Mouse (Mus musculus) testis, adult 2 months (tissue): ENCODE results near the gene Myh14.

Experiments used
- CTCF ChIP-seq: fragments of 200-500 bp; IDR thresholded peaks from 2 replicates; pipeline ENCODE4 v1.5.1; 2012; ENCODE audit warnings: low read depth, mild to moderate bottlenecking, inconsistent platforms, low read length, moderate library complexity; ENCODE audit not compliant: control insufficient read depth, insufficient read depth, insufficient replicate concordance
- POLR2A ChIP-seq: fragments of 200-500 bp; IDR thresholded peaks from 2 replicates; pipeline ENCODE4 v1.6.1; 2012; ENCODE audit warnings: low read depth, mild to moderate bottlenecking, inconsistent platforms, low read length, moderate library complexity; ENCODE audit not compliant: control insufficient read depth

DNA sequence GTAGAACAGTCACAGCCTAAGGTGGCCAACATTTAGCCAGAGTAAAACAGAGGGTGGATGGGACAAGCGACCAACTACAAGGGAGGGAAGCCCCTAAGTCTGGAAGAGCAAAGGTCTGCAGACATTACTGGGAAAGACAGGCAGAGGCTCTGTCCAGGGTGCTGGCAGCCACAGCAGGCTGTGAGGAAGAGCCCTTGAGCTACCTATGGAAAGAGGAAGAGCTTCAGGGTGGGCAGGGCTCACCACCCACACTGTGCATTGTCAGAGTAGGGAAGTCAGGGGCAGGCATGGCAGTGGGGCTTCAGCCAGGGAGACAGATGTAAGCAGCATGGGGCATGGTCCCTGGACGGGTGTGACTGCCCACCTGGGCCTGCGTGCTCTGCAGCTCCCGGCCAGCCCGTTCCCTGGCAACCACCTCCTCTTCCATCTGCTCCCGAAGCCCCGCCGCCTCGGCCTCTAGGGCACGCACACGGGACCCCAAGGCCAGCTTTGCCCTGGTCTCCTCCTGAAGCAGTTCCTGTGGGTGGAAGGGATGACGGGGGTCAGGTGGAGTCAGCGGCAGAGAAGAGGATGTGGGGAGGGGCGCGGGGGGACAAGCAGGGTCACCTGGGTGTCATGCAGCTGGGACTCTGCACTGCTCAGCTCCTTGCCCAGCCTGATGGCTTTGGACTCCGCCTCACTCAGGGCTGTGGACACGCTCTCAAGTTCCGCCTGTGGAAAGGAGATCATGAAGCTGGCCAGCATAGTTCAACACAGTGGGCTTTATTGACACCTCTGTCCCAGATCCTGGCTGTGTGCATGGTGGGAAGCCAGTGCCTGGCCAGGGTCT lies 46.7 kb downstream of the Myh14 start:
- no peak for TF ChIP-seq CTCF
- TF ChIP-seq POLR2A, result no peak
